Mouse (Mus musculus): ENCODE results near the gene Pomc.

- TF ChIP-seq CTCF (IDR thresholded peaks at IDR 0.05; ENCODE audit: insufficient read depth, low read length) (no peak), POLR2A (IDR thresholded peaks at IDR 0.05; ENCODE audit: borderline replicate concordance, extremely low read depth, low read depth, low read length) (no peak)
These were observed 52.4 kb downstream of the Pomc start for GRCm38 (mm10) chr12:4007181-4007580.

Measured in lung, adult 2 months (tissue).